Mouse (Mus musculus) ES-E14 (cell line): ENCODE measurements around the gene Papss2.

Experiments used
- CHD2 ChIP-seq: IDR thresholded peaks from 2 replicates; pipeline ENCODE4 v1.6.1; 2014; ENCODE audit warnings: mild to moderate bottlenecking, low read depth, low read length, inconsistent platforms
- HCFC1 ChIP-seq: IDR thresholded peaks from 2 replicates; pipeline ENCODE4 v1.6.1; 2012; ENCODE audit warnings: low read length, inconsistent platforms, borderline replicate concordance; ENCODE audit not compliant: insufficient read depth
- MAFK ChIP-seq: IDR thresholded peaks from 2 replicates; pipeline ENCODE4 v1.6.1; 2014; ENCODE audit warnings: mild to moderate bottlenecking, low read depth, low read length, inconsistent platforms; ENCODE audit not compliant: insufficient read depth

- TF ChIP-seq HCFC1, result no peak
- no peak for TF ChIP-seq MAFK
- no peak for TF ChIP-seq CHD2
Measured at GRCm38 (mm10) chr19:32607036-32607435, 11.4 kb downstream of the Papss2 start.
